Mouse (Mus musculus) hematopoietic stem cell, adult 5-6 weeks (primary cell): ENCODE measurements around the gene Fhod1. TPM values are rescaled to one million over a fixed set of nuclear protein-coding genes. Genes with fewer than 3 reads are reported as not detected.
A peak's percentile ranks its signal among the peaks of the same experiment; 100 is the strongest.

Source experiments
- ATAC-seq, 2 experiments: fragments of 125-278 bp in 1 of 2; replicated peaks in 1 of 2; 2 replicates each; pipeline ENCODE4 v1.8.0; 2016 to 2017; ENCODE audit warnings: inconsistent platforms in 2 of 2, mild to moderate bottlenecking in 2 of 2, moderate number of reproducible peaks in 2 of 2, low read depth in 1 of 2, moderate TSS enrichment in 1 of 2; ENCODE audit not compliant: low FRiP score in 2 of 2, poor library complexity in 2 of 2, severe bottlenecking in 2 of 2, insufficient read depth in 1 of 2, low TSS enrichment in 1 of 2
- total RNA-seq: library from RNA; stranded (forward); fragments of 172-1452, 232-1000 nt; gene quantifications from 2 replicates; pipeline ENCODE4 v1.2.3, GENCODE M21; 2017

The Fhod1 gene
- total RNA-seq, 1 experiment from 2014 or later: 5.1 TPM

GRCm38 (mm10) chr8:105355179-105356024 lies 7.6 kb upstream of the Fhod1 start:
- no peak for ATAC-seq

DNA sequence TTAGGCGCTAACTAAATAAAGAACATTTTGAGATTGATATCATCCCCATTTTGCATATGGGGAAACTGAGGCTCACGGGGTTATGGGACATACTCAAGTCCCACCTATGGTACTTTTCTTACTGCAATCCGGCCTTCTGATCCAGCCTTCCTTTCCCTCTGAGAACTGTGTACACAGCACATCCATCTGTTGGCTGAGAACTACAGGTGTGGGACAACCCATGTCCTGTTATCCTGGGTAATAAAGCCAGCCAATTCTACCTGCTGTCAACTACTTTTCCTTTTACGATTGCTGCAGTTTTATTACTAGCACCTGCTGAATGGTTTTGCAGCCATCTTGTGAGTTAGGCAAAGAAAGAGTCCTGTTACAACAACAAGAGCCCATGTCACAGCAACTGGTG lies 6.8 kb upstream of the Fhod1 start:
- ATAC-seq: no peak

GRCm38 (mm10) chr8:105353583-105354135 lies 5.9 kb upstream of the Fhod1 start:
- no peak for ATAC-seq

- no peak for ATAC-seq
Observed at GRCm38 (mm10) chr8:105350186-105350585, 2.4 kb upstream of the Fhod1 start.

DNA sequence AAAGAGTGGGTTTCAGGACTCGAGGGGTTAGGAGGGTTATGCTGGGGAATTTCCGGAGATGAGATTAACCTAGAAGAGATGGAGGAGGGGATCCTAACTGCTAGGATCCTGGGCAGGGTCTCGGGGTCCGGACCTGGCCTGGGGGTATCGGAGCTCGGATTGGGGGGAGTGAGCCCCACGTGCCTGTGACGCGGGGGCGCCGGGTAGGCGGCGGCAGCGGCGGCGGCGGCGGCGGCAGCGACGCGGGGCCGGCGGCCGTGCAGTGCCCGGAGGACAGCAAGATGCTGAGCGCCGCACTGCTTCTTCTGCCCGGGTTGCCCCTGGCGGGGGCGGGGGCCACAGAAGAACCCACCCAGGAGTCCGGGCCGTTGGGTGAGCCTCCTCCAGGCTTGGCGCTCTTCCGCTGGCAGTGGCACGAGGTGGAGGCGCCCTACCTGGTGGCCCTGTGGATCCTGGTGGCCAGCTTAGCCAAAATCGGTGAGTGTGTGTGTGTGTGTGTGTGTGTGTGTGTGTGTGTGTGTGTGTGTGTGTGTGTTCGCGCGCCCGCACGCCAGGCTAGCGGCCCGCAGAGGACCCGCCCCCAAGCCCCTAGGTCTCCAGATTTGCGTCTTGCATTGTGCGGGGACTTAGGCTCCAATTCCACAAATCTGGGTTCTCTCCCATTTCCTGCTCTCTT lies 1.5 kb upstream of the Fhod1 start:
- no peak for ATAC-seq

- no peak for ATAC-seq
Observed at GRCm38 (mm10) chr8:105348450-105349095, 820 bp upstream of the Fhod1 start, which contains the start of gene Slc9a5. TSS of gene Slc9a5 (plus strand) at chr8:105348843.

DNA sequence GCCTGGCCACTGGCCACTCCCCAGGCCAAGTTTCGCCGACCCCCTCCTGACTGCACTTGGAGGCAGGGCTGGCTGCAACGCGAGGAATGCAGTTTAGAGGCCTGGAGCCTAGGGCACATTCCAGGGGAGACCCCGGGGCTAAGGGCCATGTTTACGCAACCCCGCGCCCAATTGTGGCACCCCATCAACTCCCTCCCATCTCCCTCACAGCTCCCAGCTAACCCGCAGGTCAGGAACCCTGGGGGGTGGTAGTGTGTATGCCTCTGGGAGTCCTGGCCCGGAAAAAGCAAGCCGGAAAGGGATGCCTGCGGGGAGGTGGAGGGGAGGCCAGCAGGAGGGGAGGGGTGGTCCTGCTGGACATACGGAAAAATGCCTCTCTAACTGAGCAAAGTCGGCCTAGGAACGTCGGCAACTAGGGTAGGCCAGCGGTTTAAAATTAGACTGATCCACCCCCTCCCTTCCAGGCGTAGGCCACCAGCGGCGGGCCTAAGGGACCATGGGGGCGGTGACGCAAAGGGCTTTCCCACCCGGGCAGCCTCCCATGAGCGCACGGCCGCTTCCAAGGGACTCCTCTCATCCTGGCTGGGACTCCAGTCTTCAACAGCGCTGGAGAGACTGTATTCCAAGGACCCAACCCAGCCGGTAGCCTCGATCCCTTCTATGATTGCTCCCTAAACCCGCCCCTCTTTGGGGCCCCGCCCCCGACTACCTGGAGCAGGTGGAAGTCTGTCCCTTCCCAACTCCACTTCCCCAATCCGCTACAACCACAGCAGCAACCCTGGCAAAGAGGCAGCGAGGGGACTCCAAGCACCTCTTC lies 934 bp downstream of the Fhod1 start:
- peak in 1 of 2 experiments; percentile 4; a peak in 1 of 4 replicates for ATAC-seq

DNA sequence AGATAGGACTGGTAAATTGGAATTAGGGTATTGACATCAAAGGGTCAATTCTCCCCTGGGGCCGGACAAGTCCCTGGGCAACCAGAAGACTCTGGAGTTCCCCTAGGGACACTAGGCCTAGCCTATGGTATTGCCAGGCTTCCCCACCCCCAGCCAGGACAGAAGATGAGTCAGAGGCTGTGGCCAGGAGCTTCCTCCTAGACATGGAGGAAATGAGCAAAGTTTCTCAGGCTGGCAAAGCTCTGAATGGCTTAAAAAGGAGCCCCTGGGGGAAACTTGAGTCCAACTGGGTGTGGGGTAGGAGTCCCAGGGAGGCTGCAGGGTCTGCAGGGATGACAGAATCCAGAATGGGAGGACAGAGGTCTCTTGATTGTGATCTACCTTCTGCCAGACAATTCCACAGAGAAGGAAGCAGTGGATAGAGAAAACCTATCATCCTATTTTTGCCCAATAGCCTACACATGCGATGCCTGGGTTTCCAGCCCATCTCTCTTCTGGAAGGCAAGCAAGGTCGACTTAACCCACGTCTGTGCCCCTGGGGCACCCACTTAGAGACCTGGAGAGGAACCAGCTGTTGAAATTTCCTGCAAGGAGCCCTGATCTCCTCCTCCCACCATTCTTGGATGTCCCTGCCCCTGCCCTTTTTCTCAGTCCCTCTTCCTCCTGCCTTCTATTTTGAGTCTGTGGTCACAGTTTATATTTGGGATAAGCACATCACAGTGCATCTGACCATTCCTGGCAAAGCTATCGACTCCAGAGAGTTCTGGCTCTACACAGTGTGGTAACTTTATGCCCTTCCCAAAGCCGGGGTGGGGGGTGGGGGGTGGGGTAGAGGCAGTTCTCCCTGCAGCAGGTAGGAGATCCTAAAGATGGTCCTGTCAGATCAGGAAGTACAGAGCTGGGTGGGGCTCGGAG lies 2.4 kb downstream of the Fhod1 start:
- ATAC-seq: no peak

DNA sequence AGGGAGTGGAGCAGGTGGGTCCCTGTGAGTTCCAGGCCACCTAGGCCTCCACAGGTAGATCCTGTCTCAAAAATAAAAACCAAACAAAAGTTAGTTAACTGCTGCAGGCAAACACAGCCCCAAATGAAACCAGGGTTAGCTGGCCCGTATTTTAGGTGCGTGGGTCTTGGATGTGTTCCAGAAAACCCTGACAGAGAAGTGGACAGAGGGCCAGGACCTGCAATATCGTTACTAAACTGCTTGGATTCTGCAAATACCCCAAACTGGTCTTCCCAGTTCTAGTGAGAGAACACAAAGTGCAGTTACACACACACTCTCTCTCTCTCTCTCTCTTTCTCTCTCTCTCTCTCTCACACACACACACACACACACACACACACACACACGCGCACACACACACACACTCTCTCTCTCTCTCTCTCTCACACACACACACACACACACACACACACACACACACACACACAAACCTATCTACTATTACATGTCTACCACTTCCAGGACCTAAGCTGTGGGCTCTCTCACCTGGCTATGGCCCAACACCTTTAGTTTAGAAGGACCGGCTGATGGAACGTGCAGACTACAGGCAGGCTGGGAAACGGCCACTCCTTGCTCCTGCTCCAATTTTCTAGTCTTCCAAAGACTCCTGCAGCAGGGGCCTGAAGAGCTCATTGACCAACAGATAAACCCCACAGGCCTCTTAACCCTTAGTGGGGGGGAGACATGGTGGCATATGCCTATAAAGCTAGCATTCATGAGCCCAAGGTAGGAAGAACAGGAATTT lies 3.8 kb downstream of the Fhod1 start:
- ATAC-seq: no peak

DNA sequence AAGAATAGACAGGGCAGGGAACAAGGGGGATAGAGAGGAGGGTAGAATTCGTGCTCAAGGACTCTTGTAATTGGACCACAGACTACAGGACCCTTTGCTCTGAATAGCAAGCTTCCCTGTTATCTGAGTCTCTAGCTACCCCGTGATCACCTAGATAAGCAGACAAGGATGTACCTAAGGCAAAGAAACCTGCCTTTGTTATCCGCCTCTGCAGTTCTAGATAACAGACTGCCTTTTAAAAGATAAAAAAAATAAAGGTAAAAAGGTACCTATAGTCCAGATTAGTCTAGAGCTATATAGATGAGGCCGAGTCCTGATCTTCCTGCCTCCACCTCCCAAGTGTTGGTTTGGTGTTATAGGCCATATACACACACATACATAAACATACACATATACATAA lies 5.0 kb downstream of the Fhod1 start:
- no peak for ATAC-seq

DNA sequence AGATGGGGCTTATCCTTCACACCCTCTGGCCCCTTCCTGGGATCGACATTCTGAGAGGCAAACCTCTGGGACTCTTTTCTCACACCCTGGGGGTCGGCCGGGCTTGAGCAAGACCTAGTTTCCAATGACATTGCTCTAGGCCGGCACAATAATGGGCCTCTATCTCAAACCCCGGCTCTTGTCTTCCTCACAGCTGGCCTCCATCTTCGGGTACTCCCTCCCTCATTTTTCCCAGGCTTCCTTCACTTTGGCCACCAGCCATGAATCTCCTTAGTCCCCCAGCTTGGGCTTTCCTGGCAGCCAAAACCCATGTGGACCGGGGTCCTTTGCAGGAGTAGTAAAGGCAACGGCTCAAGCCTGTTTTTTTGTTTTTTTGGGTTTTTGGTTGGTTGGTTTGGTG lies 6.4 kb downstream of the Fhod1 start:
- no peak for ATAC-seq

- ATAC-seq: no peak; a peak in 1 of 4 replicates
Observed at GRCm38 (mm10) chr8:105339886-105340635, 7.7 kb downstream of the Fhod1 start.

GRCm38 (mm10) chr8:105338992-105339391 lies 8.8 kb downstream of the Fhod1 start:
- ATAC-seq: peak; percentile 52 to 54; a peak in 3 of 4 replicates

DNA sequence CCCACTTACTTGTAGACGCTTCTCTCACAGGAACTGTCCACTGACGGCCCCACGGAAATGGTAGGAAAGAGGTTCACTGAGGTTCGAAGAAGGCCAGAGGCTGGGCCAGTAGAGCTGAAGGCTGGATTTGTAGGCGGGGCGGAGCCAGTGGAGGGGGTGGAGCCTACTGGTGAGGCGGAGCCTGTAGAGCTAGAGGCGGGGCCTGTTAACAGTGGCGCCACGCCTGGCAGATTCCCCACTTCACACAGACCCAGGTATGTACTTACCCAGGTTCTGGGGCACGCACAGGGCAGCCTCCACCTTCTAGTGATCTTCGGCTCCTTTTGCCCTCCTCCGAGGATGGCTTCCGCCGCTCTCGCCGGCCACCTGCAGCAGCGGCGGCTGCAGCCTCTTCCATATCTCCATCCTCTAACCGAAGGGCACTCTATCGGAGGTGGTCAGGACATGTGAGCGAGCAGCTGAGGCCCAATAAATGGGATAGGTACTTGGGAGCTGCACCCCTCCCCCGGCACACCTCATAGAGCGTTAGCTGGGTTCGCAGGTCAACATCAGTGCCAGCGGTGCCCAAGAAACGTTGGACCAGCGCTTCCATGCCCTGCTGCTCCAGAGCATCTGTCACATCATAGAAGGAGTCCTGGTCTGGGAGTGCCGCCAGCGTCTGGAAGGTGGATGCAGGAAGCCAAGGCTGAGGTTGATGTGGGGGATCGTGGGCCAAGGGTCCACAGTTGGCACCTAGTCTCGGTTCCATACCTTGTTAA lies 11.2 kb downstream of the Fhod1 start:
- ATAC-seq: no peak
